Mouse (Mus musculus): ENCODE data around the gene Gm7534. TPM values are rescaled to one million over a fixed set of nuclear protein-coding genes. Genes with fewer than 3 reads are reported as not detected.

Gene Gm7534
- polyA plus RNA-seq, 1 experiment from 2014 or later = not detected

- Histone ChIP-seq H3K4me2 (replicated peaks; ENCODE audit: low read depth) (peak overlapping the region; percentile 66), H3K9ac (ENCODE audit: low read length) (no peak overlapping the region; the same call in 1 of the 2 replicates), H3K27me3 (ENCODE audit: control insufficient read depth, insufficient read depth, low read length) (peaks cover 11% of the 10 kb centered on the region; the same call in 1 of the 2 replicates), H3K36me3 (ENCODE audit: control insufficient read depth, insufficient read depth, low read length) (no peaks in the 10 kb centered on the region), H3K4me1 (replicated peaks; ENCODE audit: control insufficient read depth, insufficient read depth) (peaks cover 4% of the 10 kb centered on the region; the same call in 1 of the 2 replicates), H3K9me3 (ENCODE audit: control insufficient read depth, low read length) (no peaks in the 10 kb centered on the region), H3K4me3 (ENCODE audit: low read depth, low read length) (peak overlapping the region; percentile 33), H3K27ac (replicated peaks) (no peak overlapping the region)
- peak; percentile 49 for ATAC-seq (ENCODE audit: low FRiP score, low TSS enrichment)
- WGBS = 2% methylated on average over 30 of the region's 30 CpGs
- TF ChIP-seq CTCF (IDR thresholded peaks at IDR 0.05; ENCODE audit: low read depth) (peak; percentile 98), EP300 (optimal IDR thresholded peaks at IDR 0.05) (no peak)
- peak; percentile 80 for DNase-seq (ENCODE audit: low spot score)
Measured at GRCm38 (mm10) chr4:134249651-134250050, 46.8 kb upstream of the Gm7534 start.

GRCm38 (mm10) chr4:134246719-134247258, 44.0 kb upstream of the Gm7534 start, which contains the start of gene Gm30191:
TSS of gene Gm30191 (plus strand) at chr4:134246935.
- Histone ChIP-seq H3K9me3 (ENCODE audit: control insufficient read depth, low read length) (no peaks in the 10 kb centered on the region), H3K9ac (ENCODE audit: low read length) (no peak within 1 kb of the TSS), H3K36me3 (ENCODE audit: control insufficient read depth, insufficient read depth, low read length) (no peaks in the 10 kb centered on the region), H3K4me1 (replicated peaks; ENCODE audit: control insufficient read depth, insufficient read depth) (peaks cover 5% of the 10 kb centered on the region; the same call in 1 of the 2 replicates), H3K4me2 (replicated peaks; ENCODE audit: low read depth) (peak within 1 kb of the TSS; percentile 96), H3K27me3 (ENCODE audit: control insufficient read depth, insufficient read depth, low read length) (peaks cover 6% of the 10 kb centered on the region; the same call in 1 of the 2 replicates), H3K4me3 (ENCODE audit: low read depth, low read length) (peak within 1 kb of the TSS; percentile 75; the same call in 1 of the 2 replicates), H3K27ac (replicated peaks) (no peak within 1 kb of the TSS)
- TF ChIP-seq CTCF (IDR thresholded peaks at IDR 0.05; ENCODE audit: low read depth) (no peak), EP300 (optimal IDR thresholded peaks at IDR 0.05) (no peak)
- WGBS = 61% methylated on average over 7 of the region's 7 CpGs
- DNase-seq (ENCODE audit: low spot score) (no peak), ATAC-seq (ENCODE audit: low FRiP score, low TSS enrichment) (no peak)

- Histone ChIP-seq H3K9me3 (ENCODE audit: control insufficient read depth, low read length) (no peaks in the 10 kb centered on the region), H3K4me2 (replicated peaks; ENCODE audit: low read depth) (no peak overlapping the region), H3K9ac (ENCODE audit: low read length) (no peak overlapping the region), H3K27ac (replicated peaks) (no peak overlapping the region), H3K27me3 (ENCODE audit: control insufficient read depth, insufficient read depth, low read length) (peaks cover 4% of the 10 kb centered on the region; the same call in 1 of the 2 replicates), H3K4me1 (replicated peaks; ENCODE audit: control insufficient read depth, insufficient read depth) (peaks cover 5% of the 10 kb centered on the region; the same call in 1 of the 2 replicates), H3K4me3 (ENCODE audit: low read depth, low read length) (no peak overlapping the region), H3K36me3 (ENCODE audit: control insufficient read depth, insufficient read depth, low read length) (no peaks in the 10 kb centered on the region)
- TF ChIP-seq CTCF (IDR thresholded peaks at IDR 0.05; ENCODE audit: low read depth) = no peak
- no peak for TF ChIP-seq EP300 (optimal IDR thresholded peaks at IDR 0.05)
- WGBS = 49% methylated on average over 4 of the region's 4 CpGs
- ATAC-seq (ENCODE audit: low FRiP score, low TSS enrichment) = no peak
- no peak for DNase-seq (ENCODE audit: low spot score)
Measured at GRCm38 (mm10) chr4:134246256-134246655, 43.5 kb upstream of the Gm7534 start.

GRCm38 (mm10) chr4:134245148-134245843, 42.5 kb upstream of the Gm7534 start, which contains the start of gene Zfp593:
TSS of gene Zfp593 (minus strand) at chr4:134245592.
- peak; percentile 96 for DNase-seq (ENCODE audit: low spot score)
- H3K4me1 ChIP-seq (replicated peaks; ENCODE audit: control insufficient read depth, insufficient read depth) = peaks cover 3% of the 10 kb centered on the region; the same call in 1 of the 2 replicates
- peak within 1 kb of the TSS; percentile 80 for H3K9ac ChIP-seq (ENCODE audit: low read length)
- no peak for TF ChIP-seq EP300 (optimal IDR thresholded peaks at IDR 0.05)
- peak; percentile 88 for TF ChIP-seq CTCF (IDR thresholded peaks at IDR 0.05; ENCODE audit: low read depth)
- H3K4me2 ChIP-seq (replicated peaks; ENCODE audit: low read depth) = peak within 1 kb of the TSS; percentile 96
- no peaks in the 10 kb centered on the region for H3K9me3 ChIP-seq (ENCODE audit: control insufficient read depth, low read length)
- 0 out of 2 replicates have a peak within 1 kb of the TSS, but pooled peaks have one; percentile 18 for H3K27ac ChIP-seq (replicated peaks)
- H3K4me3 ChIP-seq (ENCODE audit: low read depth, low read length) = peak within 1 kb of the TSS; percentile 75
- no peaks in the 10 kb centered on the region for H3K36me3 ChIP-seq (ENCODE audit: control insufficient read depth, insufficient read depth, low read length)
- no peaks in the 10 kb centered on the region; the same call in 1 of the 2 replicates for H3K27me3 ChIP-seq (ENCODE audit: control insufficient read depth, insufficient read depth, low read length)
- ATAC-seq (ENCODE audit: low FRiP score, low TSS enrichment) = peak; percentile 81
- under 1% methylated on average over 60 of the region's 60 CpGs for WGBS

- Histone ChIP-seq H3K9me3 (ENCODE audit: control insufficient read depth, low read length) (no peaks in the 10 kb centered on the region), H3K27ac (replicated peaks) (no peak within 1 kb of the TSS), H3K36me3 (ENCODE audit: control insufficient read depth, insufficient read depth, low read length) (no peaks in the 10 kb centered on the region), H3K9ac (ENCODE audit: low read length) (no peak within 1 kb of the TSS), H3K4me3 (ENCODE audit: low read depth, low read length) (no peak within 1 kb of the TSS), H3K4me2 (replicated peaks; ENCODE audit: low read depth) (peak within 1 kb of the TSS; percentile 96; the same call in 1 of the 2 replicates), H3K27me3 (ENCODE audit: control insufficient read depth, insufficient read depth, low read length) (no peaks in the 10 kb centered on the region), H3K4me1 (replicated peaks; ENCODE audit: control insufficient read depth, insufficient read depth) (peaks cover 3% of the 10 kb centered on the region; the same call in 1 of the 2 replicates)
- TF ChIP-seq EP300 (optimal IDR thresholded peaks at IDR 0.05) (no peak), CTCF (IDR thresholded peaks at IDR 0.05; ENCODE audit: low read depth) (no peak)
- DNase-seq (ENCODE audit: low spot score) (no peak), ATAC-seq (ENCODE audit: low FRiP score, low TSS enrichment) (no peak)
- WGBS = 94% methylated on average over 17 of the region's 17 CpGs
Measured at GRCm38 (mm10) chr4:134243516-134244250, 40.9 kb upstream of the Gm7534 start, which contains the start of gene E130218I03Rik. TSS of gene E130218I03Rik (plus strand) at chr4:134243662.

All from stomach, postnatal 0 days (tissue).